Mouse (Mus musculus): ENCODE measurements around the gene Olfr824. TPM values are rescaled to one million over a fixed set of nuclear protein-coding genes. Genes with fewer than 3 reads are reported as not detected.
"Not testable (repeated sequence)": the region's sequence is repeated elsewhere in the genome, so short reads cannot be mapped to it uniquely, and the experiment has no call there.

Olfr824 gene
- not detected in 2 replicates for total RNA-seq (2014; fragmentation: Nextera tagmentation)
- total RNA-seq (2017) = not detected in 2 replicates

DNA sequence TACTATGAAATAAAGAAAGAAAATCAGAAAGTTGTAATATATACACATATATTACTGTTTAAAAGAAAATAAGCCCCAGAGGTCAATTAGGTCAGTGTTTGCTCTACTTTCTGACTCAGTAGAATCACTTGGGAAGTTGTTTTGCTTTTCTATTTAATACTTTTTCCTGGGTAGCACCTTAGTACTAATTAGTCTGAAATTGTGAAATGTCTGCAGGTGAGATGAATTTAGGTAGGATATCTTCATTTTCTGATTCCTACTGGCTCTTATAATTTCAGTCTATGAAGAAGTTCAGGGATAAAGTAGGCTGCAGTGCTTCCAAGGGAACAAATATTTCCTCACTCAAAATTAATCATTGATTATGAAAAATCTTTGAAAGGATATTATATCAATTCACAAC lies at the start of gene Olfr824:
Gene Olfr824, minus strand, starts transcription at position 101 of the 400 bp plus-strand sequence.
- ATAC-seq (replicated peaks; ENCODE audit: poor library complexity, severe bottlenecking) = not testable (repeated sequence)

DNA sequence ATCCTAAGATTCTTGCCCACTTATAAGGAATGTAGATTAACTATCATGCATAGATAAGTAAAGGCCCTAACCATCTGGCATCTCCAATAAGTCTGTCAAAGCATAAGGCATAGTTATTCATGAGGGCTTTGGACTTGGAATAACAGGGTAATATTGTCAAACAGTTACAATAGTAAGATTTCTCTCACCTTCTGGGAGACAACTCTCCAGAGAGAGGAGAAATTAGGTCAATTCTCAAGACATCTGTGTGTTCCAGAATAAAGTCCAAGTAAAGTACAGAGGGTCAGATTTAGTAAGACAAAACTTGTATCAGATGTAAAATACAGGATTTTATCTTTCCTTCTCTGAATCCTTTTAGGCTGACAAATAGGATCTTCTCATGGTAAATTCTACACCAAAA lies 36.9 kb upstream of the Olfr824 start, which contains the start of gene Olfr825:
Gene Olfr825, minus strand, starts transcription at position 101 of the 400 bp plus-strand sequence.
- ATAC-seq (replicated peaks; ENCODE audit: poor library complexity, severe bottlenecking) = no peak

DNA sequence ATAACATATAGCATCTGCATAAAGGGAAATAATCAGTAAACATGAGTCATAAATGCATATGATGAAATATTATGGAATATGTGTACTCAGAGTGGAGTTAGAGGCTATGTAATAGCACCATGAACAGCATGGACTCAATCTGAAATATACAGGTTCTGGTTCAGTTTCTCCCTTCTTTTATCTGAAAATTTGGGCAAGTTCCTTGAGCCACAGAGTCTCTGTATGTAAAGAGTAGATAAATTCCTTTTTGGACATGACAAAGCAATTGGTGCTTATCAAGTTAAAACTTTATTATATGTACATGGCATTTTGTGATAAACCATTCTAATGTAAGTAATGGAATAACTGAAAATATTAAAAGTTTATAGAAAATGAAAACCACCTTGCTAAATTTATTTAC lies 35.4 kb upstream of the Olfr824 start:
- ATAC-seq (replicated peaks; ENCODE audit: poor library complexity, severe bottlenecking) = no peak

DNA sequence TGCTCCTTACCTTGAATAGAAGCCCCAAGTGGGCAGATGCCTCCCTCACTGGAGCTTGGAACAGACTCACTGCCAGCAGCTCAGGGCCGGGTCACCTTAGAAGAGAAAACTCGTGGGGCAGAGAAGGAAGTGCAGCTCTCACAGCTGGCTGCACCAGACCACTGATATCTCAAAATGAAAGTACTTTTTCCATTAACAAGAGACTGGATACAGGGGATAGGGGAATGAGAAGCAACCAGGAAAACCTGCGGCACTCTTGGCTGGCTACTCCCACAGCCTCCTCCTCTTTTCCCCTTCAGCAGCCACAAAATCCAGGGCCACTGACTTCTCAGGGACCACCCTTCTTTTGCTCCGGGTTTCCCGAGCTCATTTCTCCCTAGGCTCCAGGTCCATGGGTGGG lies 14.3 kb upstream of the Olfr824 start:
- no peak for ATAC-seq (replicated peaks; ENCODE audit: poor library complexity, severe bottlenecking)

DNA sequence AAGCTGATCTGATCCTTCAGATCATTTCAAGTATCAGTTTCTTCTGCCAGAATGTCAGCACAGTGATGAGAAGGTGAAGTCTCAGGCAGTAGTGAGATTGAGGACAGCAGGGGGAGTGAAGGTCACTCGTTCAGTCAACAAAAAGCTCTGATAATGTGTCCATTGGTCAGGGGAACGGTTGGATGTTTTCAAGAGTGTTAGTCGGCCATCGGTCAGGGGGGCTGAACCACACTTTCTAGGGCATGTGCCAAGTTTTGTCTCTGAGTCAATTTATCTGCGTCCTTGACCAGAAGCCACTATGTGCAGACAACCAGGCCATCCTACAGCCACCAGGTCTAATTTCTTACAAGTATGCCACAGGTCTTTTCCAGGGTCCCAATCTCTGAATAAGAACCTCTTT lies 12.7 kb upstream of the Olfr824 start:
- not testable (repeated sequence) for ATAC-seq (replicated peaks; ENCODE audit: poor library complexity, severe bottlenecking)

DNA sequence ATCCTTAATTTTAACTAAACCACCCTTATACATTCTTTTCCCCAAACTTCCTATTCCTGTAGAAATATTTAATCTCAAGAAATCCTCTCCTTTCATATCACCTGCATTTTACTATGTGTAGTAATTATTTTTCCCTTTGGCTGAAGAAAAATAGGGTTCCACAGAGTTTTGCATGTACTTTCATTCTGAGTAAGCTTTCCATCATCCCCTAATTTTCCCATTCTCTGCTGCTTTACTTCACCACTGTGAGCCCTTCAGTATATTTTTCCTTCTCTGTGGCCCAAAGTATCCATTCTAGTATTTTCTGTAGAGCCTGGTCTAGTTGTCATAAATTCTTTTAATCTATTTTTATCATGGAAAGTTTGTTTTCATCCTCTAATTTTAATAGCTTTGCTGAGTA lies 5.0 kb upstream of the Olfr824 start:
- ATAC-seq (replicated peaks; ENCODE audit: poor library complexity, severe bottlenecking) = no peak

DNA sequence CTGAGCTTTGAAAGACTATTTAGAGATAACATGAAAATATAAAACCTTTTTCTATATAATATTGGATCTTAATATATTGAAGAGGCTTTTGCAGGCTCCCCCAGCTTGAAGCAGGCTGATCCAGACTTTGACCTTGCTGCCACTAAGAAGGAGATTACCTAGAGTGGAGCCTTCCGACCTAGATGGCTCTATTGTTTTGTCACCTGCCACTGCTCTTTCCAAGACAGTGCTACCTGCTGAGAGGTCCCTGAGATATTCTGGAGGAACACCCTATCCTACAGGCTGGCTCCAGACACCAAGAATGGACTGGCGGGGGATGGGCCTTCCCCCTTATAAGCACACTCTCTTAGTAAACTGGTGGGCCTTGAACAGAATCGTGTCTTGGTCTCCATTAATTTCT lies 13.8 kb downstream of the Olfr824 start:
- not testable (repeated sequence) for ATAC-seq (replicated peaks; ENCODE audit: poor library complexity, severe bottlenecking)

DNA sequence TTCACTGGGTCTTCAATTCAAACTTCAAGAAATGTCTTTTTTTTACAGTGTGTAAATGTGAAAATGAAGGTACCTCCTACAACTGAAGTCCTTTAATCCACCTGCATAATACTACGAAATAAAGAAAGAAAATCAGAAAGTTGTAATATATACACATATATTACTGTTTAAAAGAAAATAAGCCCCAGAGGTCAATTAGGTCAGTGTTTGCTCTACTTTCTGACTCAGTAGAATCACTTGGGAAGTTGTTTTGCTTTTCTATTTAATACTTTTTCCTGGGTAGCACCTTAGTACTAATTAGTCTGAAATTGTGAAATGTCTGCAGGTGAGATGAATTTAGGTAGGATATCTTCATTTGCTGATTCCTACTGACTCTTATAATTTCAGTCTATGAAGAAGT lies 14.5 kb downstream of the Olfr824 start, which contains the start of gene Olfr823:
Gene Olfr823, minus strand, starts transcription at position 101 of the 400 bp plus-strand sequence.
- ATAC-seq (replicated peaks; ENCODE audit: poor library complexity, severe bottlenecking) = not testable (repeated sequence)

DNA sequence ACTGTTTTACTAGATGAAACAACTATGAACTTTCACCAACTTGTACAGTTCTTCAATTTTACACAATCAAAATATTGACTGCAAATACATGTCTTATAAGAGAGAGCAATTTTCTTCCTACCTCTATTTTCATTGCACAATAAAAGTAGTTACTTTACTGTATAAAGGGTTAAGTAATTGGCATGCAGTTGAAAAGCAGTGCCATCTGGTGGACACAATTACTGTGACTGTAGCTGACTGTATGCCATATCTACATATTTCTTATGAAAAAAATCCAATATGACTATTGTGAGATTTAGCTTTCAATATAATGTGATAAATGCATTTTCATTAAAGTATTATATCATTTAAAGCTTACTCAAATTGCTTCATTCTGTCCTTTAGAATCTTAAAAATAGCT lies 33.7 kb downstream of the Olfr824 start:
- ATAC-seq (replicated peaks; ENCODE audit: poor library complexity, severe bottlenecking) = peak; percentile 63

DNA sequence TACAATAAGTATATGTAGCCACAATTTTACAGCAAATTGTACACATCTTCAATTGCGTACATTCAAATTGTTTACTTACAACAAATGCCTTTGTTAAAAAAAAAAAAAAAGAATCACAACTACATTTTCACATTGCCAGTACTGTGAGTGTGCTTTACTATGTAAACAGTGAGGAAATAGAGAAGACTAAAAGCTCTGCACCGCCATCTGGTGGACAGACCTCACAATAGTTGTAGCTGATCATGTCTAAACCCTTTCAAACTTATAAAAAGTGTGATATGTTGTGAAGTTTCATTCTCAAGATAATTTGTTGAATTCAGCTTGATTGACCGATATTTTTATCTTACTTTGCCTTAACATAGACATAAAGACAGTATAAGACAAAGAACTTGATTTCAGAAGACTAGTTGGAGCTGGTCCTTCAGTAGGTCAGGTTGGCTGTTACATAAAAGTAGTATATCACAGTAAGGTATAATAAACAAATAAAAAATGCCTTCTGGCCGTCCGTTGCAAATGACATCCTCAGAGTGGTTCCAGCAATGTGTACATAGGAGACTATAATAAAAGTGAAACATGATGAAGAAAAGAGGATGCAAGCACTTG lies 36.9 kb downstream of the Olfr824 start:
- ATAC-seq (replicated peaks; ENCODE audit: poor library complexity, severe bottlenecking) = peak; percentile 86

Other genes with a start within 250 kb of the Olfr824 start
- not detected in 2 replicates for gene Olfr815, start 224.1 kb downstream of the Olfr824 start, total RNA-seq (2014; fragmentation: Nextera tagmentation)
- not detected in 2 replicates for gene Olfr815, start 224.1 kb downstream of the Olfr824 start, total RNA-seq (2017)
- gene Olfr816, start 214.4 kb downstream of the Olfr824 start, total RNA-seq (2014; fragmentation: Nextera tagmentation) = not detected in 2 replicates
- gene Olfr816, start 214.4 kb downstream of the Olfr824 start, total RNA-seq (2017) = not detected in 2 replicates
- gene Olfr818, start 180.9 kb downstream of the Olfr824 start, total RNA-seq (2014; fragmentation: Nextera tagmentation) = not detected in 2 replicates
- not detected in 2 replicates for gene Olfr818, start 180.9 kb downstream of the Olfr824 start, total RNA-seq (2017)
- not detected in 2 replicates for gene Olfr819, start 162.7 kb downstream of the Olfr824 start, total RNA-seq (2014; fragmentation: Nextera tagmentation)
- not detected in 2 replicates for gene Olfr819, start 162.7 kb downstream of the Olfr824 start, total RNA-seq (2017)
- not detected in 2 replicates for gene Olfr247, start 153.9 kb downstream of the Olfr824 start, total RNA-seq (2014; fragmentation: Nextera tagmentation)
- not detected in 2 replicates for gene Olfr247, start 153.9 kb downstream of the Olfr824 start, total RNA-seq (2017)
- not detected in 2 replicates for gene Gm10310, start 144.9 kb downstream of the Olfr824 start, total RNA-seq (2014; fragmentation: Nextera tagmentation)
- gene Gm10310, start 144.9 kb downstream of the Olfr824 start, total RNA-seq (2017) = not detected in 2 replicates
- gene Olfr820, start 117.4 kb downstream of the Olfr824 start, total RNA-seq (2014; fragmentation: Nextera tagmentation) = not detected in 2 replicates
- gene Olfr820, start 117.4 kb downstream of the Olfr824 start, total RNA-seq (2017) = not detected in 2 replicates
- not detected in 2 replicates for gene Olfr821, start 99.7 kb downstream of the Olfr824 start, total RNA-seq (2014; fragmentation: Nextera tagmentation)
- gene Olfr821, start 99.7 kb downstream of the Olfr824 start, total RNA-seq (2017) = not detected in 2 replicates
- gene Olfr822, start 58.8 kb downstream of the Olfr824 start, total RNA-seq (2014; fragmentation: Nextera tagmentation) = not detected in 2 replicates
- not detected in 2 replicates for gene Olfr822, start 58.8 kb downstream of the Olfr824 start, total RNA-seq (2017)
- gene Olfr823, start 14.6 kb downstream of the Olfr824 start, total RNA-seq (2014; fragmentation: Nextera tagmentation) = not detected in 2 replicates
- gene Olfr823, start 14.6 kb downstream of the Olfr824 start, total RNA-seq (2017) = not detected in 2 replicates
- gene Olfr825, start 36.8 kb upstream of the Olfr824 start, total RNA-seq (2014; fragmentation: Nextera tagmentation) = not detected in 2 replicates
- not detected in 2 replicates for gene Olfr825, start 36.8 kb upstream of the Olfr824 start, total RNA-seq (2017)
- not detected in 2 replicates for gene Olfr826, start 54.2 kb upstream of the Olfr824 start, total RNA-seq (2014; fragmentation: Nextera tagmentation)
- not detected in 2 replicates for gene Olfr826, start 54.2 kb upstream of the Olfr824 start, total RNA-seq (2017)
- gene Olfr827, start 84.4 kb upstream of the Olfr824 start, total RNA-seq (2014; fragmentation: Nextera tagmentation) = not detected in 2 replicates
- gene Olfr827, start 84.4 kb upstream of the Olfr824 start, total RNA-seq (2017) = not detected in 2 replicates
- gene Neurod4, start 150.2 kb upstream of the Olfr824 start, total RNA-seq (2014; fragmentation: Nextera tagmentation) = not detected in 2 replicates
- gene Neurod4, start 150.2 kb upstream of the Olfr824 start, total RNA-seq (2017) = not detected in 2 replicates
- 31.3 and 54.6 TPM in 2 replicates for gene Tespa1, start 192.9 kb upstream of the Olfr824 start, total RNA-seq (2014; fragmentation: Nextera tagmentation)
- gene Tespa1, start 192.9 kb upstream of the Olfr824 start, total RNA-seq (2017) = 32.0 and 37.3 TPM in 2 replicates

Data from granulocyte monocyte progenitor cell, adult 5-6 weeks (primary cell).